Mouse (Mus musculus) mesoderm, embryonic 11.5 days (tissue): ENCODE results near the gene Ehbp1.

Experiments
- DNase-seq: peaks from one replicate; pipeline ENCODE4 v3.0.0-alpha.2; 2012; ENCODE audit warnings: low read depth, low spot score

Ehbp1 gene

DNA sequence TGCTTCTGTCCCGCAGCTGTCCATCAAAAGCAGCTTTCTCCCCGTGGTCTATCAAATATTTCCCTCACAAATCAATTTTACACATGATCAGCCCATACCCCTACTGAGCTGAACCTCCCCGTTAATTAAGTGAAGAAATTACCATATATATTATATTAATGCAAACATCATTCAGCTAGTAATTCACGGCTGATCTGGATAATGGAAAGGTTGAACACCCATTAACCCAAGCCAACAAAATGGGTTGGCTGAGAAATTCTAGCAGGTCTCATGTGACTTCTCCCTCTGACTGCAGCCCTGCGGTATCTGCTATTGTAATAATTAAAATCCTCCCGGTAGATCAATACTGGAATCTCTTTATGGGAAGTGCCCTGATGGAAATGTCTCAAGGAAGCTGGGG is 286.2 kb downstream of the Ehbp1 start:
- DNase-seq, result no peak

- no peak for DNase-seq
Measured at GRCm38 (mm10) chr11:22053034-22053668, 288.9 kb downstream of the Ehbp1 start.

- no peak for DNase-seq
Measured at GRCm38 (mm10) chr11:22050864-22051263, 291.2 kb downstream of the Ehbp1 start.

DNA sequence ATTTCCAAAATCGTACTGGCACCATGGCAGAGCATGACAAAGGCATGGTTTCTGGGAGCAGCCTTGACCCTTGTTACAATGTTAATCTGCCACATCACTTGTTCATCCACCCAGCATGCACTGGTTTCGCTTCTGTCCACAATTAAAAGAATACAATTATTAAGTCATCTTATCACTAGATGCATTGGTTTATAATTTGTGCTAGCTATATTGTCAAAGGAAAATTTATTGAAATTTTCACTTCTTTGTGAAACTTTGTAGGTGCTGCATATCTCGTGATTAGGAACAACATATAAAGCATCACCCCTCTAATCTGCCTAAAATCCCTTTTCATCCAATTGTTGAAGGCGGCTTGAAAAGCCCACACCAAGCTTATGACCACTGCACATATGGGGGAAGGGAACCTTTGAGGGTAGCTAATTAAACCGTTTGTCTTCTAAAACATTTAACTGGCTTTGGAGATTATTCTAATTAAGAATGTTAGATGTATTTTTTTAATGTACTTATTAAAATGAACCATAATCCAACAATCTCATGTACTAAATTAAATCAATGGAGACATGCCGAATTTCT is 302.2 kb downstream of the Ehbp1 start:
- no peak for DNase-seq

- DNase-seq, result no peak
Measured at GRCm38 (mm10) chr11:22034564-22035105, 307.5 kb downstream of the Ehbp1 start.

- no peak for DNase-seq
Measured at GRCm38 (mm10) chr11:22033582-22033981, 308.5 kb downstream of the Ehbp1 start.

GRCm38 (mm10) chr11:22020602-22021001 is 321.5 kb downstream of the Ehbp1 start:
- no peak for DNase-seq

DNA sequence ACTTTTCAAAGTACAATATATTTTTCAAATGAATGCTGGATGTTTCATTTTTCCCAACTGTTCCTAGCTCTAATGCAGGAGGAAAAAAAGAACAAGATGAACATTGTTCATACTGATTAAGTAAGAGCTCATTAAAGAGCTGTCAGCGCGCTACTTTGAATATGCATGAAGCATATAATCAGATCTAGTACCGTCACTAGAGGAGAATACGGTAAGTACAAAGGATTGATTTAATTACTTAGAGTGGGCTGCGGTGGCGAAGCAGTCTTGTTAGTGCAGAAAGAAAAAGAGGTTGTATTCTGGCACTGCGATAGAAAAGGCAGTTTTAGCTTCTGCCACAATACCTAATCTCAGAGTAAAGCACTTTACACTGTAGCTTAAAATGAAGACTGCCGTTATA is 324.6 kb downstream of the Ehbp1 start:
- no peak for DNase-seq

DNA sequence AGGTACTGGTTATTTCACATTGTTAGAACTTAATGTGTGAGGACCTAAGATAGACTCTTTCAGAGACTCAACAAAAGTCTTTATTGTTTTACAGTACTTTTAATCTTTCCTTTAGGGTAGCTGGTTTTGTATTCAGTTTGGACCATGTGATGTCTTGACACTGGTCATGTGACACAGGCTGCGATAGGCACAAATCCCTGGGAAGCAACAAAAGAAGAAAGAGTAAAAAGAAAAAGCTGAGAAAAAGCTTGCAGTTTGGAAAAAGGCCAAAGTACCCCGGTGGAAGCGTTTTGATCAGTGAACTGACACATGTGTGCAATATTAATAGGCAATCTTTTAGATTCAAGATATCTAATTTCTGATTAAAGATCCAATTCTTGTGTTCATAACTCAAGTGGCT is 325.8 kb downstream of the Ehbp1 start:
- DNase-seq, result no peak

GRCm38 (mm10) chr11:22008817-22009216 is 333.3 kb downstream of the Ehbp1 start:
- DNase-seq, result peak; percentile 29

GRCm38 (mm10) chr11:22008129-22008596 is 333.9 kb downstream of the Ehbp1 start:
- DNase-seq, result peak; percentile 50

DNA sequence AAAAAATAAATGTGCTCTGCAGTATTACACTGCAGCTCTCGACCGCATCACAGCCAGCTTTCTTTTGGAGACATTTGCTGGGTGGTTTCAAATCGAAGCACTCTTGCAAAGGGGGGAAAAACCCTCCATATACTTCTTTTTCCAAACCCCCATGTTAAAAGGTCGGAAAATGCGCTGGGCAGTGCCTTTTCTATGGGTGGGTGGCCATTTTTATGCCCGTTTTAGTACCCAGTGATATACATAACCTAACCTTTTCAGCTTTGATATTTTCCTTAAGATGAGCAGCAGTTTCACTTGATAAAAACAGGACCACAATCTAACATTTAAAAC is 334.3 kb downstream of the Ehbp1 start:
- DNase-seq, result no peak

DNA sequence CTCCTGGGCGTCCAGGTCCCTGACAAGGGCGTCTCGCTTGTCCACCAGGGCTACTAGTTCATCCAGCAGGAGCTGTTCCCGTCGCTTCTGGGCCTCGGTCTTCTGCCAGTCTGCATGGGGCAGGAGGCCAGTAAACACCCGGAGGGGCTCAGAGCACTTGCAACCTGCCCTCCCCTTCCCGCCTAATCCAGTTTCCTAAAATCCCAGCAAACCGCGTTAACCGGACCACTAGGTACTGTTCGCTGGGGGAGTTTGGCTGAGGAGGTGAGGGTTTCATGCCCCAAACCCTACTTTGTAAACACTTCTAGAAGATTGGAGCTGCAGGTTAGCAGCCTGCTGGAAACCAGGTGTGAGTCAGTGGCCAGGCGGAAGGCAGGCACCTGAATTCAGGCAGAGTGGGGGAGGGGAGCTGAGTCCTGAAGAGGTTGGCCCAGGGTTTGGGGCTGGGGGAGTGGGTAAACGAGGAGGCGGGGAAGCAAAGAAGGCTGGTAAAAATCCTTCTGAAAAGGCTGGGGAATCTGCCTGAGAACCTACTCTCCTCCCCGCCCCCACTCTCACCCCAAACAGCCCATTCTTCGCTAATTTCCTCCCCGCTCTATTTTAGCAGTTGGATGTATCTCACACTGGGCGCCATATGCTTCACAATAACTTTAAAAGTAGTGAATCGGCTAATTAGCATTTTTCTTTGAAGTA is 334.9 kb downstream of the Ehbp1 start:
- peak; percentile 27 for DNase-seq

DNA sequence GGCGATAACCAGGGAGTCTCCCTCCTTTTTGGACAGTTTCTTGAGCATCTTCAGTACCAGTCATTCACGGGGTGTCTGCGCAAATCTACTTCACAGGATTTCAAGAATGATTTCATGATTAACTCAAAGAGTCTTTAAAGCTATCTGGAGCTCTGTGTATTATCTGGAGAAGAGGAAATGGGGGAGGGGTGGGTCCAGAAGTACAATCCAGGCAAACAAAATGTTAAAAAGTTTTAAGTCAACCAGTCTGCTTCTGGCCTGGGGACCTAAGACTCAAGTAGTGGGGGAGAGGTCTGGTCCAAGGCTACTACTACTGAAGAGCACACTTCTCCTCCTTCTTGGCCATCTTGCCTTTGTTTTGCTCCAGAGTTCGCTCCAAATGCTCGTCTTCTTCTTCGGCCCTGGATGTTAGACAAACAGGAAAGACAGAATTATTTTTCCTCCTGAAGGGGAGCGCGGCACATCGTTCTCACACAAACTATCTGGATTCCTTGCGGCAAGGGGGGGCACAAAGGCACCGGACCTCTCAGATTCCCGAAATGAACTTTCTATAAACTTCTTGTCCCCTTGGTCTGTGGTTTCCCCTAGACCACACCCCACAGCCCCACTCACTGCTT is 335.5 kb downstream of the Ehbp1 start:
- no peak for DNase-seq

- DNase-seq, result no peak
Measured at GRCm38 (mm10) chr11:22005281-22005870, 336.7 kb downstream of the Ehbp1 start.

- peak; percentile 30 for DNase-seq
Measured at GRCm38 (mm10) chr11:22004331-22004841, 337.7 kb downstream of the Ehbp1 start.

DNA sequence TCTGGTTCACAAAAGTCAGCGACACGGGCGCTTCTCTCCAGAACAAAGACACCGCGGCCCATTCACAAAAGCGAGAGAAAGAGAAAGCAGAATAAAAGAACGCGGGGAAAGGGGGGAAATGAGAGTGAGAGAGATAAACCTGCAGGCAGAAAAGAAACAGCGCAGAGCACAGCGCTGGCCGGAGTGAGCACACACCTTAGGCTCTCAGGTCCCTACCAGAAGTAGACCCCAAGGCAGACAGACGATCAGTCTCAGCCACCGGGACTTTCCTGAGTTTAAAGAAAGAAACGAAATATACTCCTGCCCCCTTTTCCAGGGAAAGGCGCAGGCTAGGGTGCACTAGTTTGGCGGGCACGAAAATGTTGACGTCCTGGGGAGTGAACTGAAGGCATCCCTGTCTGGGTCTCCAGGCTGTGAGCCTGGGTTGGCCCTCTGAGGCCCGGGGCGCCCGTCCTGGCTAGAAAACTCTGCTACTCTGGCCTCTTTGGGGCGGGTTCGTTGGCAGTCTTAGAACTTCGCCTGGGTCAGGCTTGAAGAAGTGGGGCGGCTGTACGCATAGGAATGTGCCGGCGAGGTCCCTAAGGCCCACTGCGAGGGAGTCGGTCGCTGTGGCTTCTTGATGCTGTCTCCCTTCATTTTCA is 338.6 kb downstream of the Ehbp1 start:
- peak; percentile 35 for DNase-seq

DNA sequence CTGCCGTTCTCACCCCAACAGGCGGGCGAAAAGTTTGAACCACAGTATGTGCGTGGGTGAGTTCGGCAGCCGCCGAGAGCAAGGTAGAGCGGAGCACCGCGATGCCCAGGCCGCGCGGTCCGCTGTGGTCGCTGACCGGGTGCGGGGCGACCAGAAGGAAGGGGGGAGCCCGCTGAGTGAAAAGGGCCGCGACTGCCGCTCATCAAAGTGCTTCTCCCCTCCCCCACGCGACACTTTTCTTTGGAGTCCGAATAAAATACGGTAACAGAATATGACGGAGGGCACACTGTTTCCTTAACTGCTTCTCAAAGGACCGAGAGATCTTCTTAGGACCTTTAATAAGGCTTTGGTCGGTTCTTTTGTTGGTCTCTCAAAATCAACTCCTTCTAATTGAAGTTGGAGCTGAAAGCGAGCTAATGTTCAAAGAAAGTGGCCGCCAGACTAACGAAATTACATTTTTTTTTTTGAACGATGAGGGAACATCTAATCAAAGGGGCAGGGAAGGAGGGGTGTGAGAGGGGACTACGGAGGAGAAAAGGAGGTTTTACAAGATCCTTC is 339.2 kb downstream of the Ehbp1 start, which contains the start of gene Otx1:
Otx1 (minus strand) TSS at position 115 of the 558 bp plus-strand sequence.
- peak; percentile 38 for DNase-seq

- DNase-seq, result peak; percentile 32
Measured at GRCm38 (mm10) chr11:22002062-22002782, 339.9 kb downstream of the Ehbp1 start.
